Mouse (Mus musculus): ENCODE data around the gene Gna15.

The Gna15 gene

DNA sequence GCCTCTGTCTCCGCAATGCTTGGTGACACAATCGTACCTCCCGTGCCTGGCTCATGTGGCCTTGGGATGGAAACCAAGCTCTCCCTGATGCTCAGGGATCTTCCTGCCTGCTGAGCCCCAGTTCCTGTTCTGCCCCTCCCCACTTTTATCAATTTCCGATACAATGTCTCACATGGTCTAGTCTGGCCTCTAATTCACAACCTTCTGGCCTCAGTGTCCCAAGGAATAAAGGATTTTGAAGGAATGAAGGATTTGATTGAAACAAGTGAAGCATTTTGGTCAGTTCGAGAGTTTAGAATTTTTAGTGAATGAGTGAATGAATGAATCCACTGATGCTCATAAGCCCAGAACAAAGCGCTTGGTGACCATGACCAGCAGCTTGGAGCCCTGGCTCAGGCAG lies 883 bp downstream of the Gna15 start:
- DNase-seq, result no peak

DNA sequence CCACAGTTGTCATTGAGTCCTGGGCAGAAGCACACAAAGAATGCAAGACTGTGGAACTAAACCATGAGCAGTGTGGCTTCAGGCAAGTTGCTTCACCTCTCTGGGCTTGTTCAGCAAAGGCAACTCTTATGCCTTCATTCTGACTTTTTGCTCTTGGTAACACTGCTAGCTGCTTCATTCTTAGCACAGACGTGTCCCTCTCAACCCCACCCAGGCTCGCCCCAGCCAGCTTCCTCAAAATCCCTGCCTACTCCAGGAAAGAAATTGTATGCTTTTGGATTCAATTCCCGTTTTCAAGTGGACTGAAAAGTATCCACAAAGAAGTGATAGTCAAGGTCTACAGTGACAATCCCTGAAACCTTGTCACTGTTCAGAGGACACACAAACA lies 4.1 kb downstream of the Gna15 start:
- no peak for DNase-seq

DNA sequence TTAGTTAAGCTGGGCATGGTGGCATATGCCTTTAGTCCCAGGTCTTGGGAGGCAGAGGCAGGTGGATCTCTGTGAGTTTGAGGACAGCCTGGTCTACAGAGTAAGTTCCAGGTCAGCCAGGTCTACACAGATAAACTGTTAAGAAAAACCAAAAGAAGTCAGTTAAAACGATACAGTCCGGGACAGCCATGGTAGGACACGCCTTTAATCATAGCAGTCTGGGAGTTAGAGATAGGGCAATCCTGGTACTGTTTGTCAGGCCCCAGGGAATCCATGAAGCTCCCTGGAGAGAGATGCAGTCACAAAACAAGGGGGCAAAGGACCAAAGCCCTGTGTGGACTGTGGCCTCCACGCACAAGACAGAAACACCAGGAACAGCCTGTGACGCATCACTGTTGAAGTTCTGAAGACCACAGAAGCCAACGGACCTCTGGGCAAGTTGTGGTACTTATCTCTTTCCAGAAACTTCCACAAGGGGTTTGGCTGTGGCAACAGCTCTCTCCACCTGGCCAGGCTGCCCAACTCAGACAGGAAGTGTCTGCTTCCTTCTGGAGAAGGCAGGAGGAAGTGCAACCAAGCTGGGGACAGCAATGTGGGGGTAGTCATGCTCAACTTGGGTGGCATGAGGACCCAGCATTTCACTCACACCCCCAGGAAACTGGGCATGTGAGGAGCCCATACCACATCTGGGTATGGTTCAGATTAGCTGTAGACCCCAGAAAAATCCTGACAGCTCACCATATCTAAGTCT lies 4.6 kb downstream of the Gna15 start:
- no peak for DNase-seq

DNA sequence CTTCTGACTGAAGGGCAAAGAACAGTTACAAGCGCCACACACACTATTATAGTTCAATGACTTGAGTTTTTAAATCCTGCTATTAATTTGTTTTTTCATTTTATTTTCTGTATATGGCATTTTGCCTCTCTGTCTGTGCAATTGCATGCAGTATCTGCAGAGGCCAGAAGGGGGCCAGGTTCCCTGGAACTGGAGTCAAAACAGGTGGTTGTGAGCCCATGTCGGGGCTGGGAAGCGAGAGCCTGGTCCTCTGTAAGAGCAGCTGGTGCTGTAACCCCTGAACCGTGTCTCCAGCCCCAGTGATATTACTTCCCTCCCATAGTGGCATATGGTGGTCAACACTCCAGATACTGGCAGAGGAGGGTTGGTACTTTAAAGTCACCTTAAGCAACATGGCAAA lies 5.5 kb downstream of the Gna15 start:
- DNase-seq, result peak; percentile 56

DNA sequence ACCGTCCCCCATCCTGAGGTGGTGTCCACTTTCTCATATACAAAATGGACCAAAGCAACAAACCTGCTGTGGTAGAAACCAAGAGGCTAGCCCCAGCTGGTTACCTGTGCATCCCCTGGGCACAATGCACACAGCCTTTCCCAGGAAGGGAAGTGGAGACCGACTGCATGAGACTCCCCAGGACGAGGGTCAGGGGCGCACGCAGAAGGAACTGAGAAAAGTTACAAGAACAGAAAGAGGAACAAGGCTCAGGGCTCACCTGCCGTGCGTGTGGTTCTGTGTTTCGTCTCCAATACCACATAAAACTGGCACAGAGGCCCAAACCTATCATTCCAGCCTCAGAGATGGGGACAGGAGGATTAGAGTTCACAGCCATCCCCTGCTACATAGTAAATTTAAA lies 6.8 kb downstream of the Gna15 start:
- DNase-seq, result no peak

DNA sequence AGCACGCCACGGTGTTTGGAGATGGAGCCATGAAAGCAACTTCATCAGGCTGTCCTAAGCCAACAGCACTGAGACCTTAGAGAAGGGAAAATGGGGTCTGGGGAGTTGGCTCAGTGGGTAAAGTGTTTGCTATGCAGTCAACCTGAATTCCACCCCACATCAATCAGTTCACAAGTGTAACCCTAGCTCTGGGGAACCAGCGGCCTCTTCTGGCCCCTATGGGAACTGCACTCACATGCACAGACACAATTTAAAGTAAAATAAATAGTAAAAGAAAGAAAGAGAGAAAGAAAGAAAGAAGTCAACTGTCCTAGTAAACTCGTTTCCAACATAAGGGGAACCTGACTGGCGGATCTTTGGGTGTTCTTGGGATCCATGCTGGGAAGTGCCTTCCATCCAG lies 10.2 kb downstream of the Gna15 start:
- no peak for DNase-seq

DNA sequence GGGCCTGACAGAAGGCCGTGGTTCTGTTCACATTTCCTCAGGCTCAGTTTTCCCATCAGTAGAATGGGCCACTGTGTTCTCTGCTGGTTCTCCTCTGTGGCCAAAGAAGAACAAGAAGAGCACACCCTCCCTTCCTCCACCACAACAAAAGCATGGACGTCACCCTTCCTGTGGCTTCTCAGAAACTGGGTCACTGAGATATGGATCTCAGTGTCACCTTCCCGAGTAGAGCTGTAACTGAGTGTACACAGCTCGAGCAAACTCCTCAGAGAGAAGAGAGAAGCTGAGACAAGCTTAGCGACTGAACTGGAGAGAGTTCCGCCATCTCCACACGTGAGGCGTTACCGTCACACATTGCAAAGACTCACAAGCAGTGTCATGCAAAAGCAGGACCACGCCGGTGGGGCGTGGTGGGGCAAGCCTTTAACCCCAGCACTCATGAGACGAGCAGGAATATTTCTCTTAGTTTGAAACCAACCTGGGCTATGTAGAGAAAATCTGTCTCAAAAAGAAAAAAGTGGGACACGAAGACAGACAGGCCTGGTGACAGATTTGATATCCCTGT lies 13.7 kb downstream of the Gna15 start:
- no peak for DNase-seq

DNA sequence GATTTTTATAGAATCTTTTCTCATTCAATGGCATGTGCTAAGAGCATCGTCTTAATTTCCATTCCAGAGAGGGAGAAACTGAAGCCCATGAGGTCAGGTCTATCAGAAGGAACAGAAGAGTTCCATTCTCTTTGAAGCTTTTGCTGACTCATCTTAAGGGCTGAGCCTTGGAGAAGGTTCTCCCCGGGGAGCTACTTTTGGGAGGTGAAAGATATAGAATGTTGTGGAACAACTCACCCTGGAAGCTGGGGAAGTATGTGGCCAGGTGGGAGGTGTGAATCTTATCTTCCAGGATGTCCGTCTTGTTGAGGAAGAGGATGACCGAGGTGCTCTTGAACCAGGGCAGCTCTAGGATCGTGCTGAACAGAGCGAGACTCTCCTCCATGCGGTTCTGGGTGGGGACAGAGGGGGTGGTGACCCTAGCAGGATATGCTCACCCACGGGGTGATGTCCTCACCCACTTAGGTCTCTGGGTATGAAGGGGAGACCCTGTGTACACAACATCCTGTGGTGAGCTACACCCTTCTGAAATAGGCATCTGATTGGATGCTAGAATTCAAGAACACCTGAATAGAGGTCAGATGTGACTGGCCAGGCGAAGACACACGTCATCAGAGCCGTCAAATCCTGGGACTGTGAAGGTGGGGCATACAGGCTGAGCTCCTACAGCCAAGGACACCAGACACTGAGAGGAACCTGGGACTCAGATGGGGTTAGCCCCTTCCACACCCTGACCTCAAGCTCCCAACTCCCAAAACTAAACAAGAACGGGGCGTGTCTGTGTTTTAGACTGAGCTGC lies 16.1 kb downstream of the Gna15 start:
- DNase-seq, result no peak

DNA sequence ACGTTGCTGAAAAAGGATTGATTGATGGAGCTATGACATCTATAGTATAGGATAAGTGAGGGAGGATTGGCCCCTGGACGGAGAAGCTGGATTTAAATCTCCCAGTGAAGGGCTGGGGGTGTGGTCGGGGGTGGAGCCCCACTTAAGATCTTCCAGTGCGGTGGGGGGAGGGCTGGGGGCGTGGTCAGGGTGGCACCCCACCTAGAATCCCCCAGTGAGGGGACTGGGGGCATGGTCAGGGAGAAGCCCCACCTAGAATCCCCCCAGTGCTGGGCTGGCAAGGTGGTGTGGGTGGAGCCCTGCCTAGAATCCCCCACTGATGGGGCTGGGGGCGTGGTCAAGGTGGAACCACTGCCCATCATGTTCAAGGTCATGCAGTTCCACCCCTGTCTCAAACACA lies 16.9 kb downstream of the Gna15 start:
- no peak for DNase-seq

DNA sequence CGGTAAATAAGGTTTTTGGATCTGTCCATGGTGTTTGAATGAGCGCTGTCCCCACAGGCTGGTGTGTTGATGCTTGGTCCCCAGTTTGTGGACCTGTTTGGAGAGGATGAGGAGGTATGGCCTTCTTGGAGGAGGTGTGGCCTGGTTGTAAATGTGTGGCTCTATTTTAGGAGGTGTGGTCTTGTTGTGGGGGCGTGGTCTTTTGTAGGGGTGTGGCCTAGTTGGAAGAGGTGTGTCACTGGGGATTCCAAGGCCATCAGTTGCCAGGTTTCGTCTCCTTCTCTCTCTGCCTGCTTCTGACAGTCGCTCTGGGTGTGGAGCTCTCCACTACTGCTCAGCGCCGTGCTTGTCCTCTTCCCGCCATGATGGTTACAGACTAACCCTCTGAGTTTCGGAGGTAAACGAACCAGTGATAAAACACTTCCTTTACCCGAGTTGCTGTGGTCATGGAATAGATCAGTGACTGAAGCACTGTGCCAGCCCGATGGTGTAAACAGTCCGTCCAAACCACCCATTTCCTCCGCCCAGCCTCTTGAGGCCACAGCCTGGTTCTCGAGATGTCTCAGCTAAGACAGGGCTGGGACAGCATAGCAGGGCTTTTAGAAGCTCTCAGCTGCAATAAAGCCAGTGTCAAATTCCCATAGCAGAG lies 18.9 kb downstream of the Gna15 start:
- DNase-seq, result no peak

DNA sequence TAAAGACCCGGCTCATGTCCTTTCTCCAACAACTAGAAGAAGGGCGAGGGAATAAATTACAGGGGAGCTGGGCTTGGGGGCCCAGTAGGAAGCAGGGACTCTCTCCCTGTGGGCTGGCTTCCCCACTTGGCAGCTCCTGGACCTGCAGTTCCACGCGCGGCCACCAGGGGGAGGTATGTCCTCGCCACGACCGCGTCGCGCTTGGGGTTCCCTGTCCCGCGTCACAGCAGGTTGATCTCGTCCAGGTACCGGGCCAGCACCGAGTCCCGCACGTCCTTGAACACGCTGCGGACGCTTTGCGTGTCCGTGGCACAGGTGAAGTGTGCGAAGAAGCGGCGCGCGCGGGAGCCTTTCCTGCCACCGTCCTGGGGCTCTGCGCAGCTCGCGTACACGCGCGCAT lies 21.4 kb downstream of the Gna15 start:
- DNase-seq, result peak; percentile 96

DNA sequence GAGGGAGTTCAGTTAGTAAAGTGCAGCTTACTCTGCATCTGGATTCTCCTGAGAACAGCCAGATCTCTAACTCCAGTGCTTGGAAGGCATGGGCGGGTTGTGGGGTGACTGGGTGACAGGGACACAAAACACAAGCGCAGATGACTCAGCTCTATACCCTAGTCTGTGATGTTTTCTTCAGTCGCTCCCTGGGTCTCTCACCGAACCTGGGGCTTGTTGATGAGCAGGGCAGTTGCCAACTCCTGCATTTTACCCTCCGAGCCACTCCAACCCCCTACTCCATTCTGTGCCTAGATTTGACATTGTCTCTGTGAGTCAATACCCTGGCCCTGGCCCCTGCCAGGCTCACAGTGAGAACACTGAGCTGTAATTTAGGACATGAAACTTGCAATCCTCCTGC lies 22.2 kb downstream of the Gna15 start:
- DNase-seq, result no peak

DNA sequence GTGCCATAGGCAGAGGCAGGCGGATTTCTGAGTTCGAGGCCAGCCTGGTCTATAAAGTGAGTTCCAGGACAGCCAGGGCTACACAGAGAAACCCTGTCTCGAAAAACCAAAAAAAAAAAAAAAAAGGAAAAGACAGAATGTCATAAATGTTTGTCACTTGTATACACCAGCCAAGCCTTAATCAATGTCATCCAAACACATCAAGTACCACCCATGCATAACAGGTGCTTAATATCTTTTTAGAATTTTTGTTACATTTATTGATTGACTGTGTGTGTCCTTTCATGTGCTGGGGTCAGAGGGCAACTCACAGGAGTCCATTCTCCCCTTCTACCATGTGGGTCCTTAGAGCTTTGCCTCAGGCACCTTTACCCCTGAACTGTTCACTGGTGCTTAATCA lies 24.0 kb downstream of the Gna15 start, which contains the start of gene S1pr4:
Gene S1pr4 (minus strand): TSS at position 101 of the 400 bp plus-strand sequence.
- DNase-seq, result no peak

DNA sequence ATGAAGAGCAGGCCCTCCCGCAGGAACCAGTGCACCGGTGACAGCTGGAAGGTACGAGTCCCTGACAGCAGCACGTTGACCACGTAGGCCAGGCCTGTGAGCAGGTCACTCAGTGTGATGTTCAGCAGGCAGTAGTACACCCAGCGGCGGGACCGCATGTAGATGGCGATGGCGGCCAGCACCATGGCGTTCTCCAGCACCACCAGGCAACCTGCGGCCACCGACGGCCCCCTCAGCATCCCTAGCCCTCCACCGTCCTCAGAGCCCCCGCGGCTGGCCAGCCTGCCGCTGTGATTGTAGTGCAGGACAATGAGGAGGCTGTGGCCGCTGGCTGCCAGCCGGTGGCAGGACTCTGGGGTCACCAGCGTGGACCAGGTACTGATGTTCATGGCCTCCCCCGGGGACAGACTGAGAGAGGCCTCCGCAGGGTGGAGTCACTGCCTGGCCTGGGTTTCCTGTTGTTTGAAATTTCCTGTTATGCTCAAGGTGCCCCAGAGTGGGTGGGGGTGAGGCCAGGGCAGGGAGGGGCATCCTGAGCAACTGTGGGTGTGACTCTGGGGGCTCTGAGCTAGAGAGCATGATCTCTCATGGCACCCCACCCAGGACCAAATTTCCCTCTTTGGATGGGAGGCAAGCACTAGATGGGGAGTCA lies 24.6 kb downstream of the Gna15 start:
- no peak for DNase-seq

DNA sequence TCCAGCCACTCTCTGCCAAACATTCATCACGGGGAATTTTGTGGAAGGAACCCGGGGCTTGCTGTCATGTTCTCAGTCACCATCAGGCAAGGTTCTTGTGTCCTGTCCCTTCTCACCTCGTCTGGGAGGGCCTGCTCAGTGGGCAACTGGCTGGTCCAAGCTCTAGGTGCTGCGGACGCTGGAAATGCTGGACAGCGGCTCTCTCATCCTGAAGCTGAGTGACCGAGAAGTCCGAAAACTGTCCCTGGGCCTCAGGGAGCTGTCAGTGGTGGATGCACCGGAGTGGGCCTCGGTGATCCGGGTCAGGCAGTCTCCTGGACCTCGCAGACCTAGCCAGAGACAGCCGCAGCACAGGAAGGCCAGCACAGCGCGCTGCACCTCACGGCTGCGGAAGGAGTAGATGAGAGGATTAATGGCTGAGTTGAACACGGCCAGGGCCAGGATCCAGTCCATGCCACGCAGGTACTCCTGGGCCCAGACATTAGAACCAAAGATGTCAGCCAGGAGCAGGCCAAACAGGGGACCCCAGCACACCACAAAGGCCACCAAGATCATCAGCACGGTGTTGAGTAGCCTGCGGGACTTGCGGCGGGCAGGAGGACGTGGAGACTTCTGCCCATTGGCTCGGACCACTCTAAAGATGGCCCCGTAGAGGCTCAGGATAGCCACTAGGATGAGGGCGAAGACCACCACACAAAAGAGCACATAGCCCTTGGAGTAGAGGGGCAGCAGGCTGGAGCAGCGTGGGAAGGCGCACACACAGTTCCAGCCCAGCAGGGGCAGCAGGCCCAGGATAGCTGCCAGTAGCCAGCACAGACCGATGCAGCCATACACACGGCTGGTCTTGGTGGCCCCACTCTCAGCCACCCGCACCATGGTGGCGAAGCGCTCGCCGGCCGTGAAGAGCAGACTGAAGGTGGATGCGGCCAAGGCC lies 25.4 kb downstream of the Gna15 start:
- DNase-seq, result peak; percentile 32

DNA sequence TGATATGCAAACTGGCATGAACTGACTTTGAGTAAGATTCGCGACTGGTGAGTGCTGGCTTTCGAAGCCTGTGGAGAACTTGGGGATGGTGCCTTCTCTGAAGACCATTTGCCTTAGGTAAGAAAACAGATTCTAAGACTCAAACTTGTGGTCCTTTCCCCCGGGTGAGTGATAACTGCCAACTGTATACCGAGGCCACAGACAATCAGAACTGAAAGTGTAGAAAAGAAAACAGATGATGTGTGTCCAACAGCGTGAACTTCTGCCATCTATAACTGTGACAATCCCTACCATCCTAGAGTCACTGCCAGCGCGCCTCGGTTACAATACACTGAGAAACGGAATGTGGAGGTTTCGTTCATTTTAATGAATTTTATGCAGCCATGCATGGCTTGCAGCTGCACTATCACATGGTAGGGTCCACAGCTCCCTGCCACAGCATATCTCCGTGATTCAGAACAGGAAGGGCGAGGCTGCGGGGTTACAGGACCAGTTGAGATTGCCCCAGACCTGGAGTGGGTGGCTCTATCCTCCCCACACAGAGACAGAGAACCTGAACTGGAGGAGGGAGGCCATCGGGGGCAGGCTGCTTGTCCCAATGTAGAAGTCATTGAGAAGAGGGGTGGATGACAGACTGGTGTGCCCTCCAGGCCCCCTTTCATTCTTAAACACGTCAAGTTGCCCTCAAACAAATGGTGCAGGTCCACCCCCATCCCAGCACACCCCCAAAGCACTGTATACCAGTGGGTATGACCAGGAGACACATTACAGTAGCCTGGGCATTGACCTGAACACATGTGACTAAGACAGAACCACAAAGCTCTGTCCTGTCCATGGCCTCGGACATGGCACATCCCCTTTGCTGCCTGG lies 26.4 kb downstream of the Gna15 start:
- peak; percentile 44 for DNase-seq

DNA sequence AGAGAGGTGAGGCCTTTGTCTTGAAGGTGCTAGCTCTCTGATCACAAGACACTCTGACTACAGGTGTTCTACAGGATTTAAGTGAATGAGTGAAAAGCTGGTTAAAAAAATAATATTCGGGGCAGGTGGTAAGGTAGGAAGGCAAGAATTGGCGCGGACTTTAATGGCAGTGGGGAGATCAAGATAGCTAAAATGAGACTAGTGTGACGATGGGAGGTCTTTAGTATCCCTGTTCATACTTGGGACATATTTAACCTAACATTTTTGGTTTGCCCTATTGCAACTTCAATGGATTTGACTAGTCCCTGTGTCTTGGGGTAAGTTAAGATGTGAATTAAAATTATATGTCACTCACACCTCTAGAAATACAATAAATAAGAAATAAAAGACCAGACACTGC lies 27.1 kb downstream of the Gna15 start:
- peak; percentile 37 for DNase-seq

DNA sequence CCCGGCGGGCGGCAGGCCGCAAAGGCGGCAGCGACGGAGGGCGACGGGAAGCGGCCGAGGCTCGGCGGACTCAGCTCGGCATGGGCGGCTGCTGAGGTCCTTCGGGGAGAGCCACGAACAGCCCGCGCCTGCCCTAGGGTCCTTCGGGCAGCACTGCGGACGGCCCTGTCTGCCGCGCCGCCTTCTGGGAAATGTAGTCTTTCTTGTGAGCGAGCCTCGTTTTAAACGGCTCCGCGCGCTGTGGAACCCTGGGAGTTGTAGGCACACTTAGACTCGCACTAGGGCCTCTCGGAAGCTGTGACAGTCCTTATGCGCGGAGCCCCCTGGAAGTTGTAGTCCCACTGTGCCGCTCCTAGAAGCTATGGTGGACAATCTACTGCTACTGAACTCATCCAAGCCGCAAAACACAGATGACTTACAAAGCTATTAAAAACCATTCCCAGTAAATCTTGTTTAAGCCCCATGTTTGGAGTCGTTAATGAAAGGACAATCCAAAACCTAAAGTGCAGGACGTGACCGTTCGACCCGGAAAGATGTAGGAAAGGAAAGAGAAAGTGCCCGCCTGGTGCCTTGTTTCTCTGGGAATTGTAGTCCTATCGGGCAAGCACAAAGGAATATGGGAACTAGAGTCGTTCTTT lies 27.6 kb downstream of the Gna15 start, which contains the start of gene Ncln:
Gene Ncln (minus strand): TSS at position 129 of the 638 bp plus-strand sequence.
- DNase-seq, result peak; percentile 97

DNA sequence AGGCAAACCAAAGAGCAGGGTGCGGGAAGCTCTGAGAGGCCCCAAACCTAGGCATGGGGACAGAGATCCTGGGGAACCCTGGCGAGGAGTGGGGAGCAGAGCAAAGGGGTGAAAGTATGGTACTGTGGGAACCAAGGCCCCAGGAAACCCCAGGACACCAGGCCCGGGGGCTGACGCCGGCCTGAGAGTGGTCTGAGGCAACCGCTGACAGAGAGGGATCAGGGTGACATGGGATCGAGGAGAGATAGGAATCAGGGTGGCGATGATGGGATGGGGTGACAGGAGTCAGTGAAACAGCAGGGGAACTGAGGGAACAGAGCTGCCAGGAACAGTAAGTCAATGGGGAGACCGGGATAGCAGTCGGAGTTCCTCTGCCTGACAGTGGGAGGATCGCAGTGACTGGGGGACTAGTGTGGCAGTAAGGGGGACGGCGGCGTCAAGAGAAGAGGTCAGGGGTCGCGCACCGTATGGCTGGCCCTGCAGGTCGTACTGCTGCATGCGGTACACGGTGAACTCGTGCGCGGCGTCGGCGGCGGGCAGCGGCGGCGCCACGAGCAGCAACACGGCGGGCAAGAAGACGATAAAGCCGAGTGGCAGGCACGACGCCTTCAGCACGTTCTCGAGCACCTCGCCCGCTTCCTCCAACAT lies 28.3 kb downstream of the Gna15 start:
- DNase-seq, result peak; percentile 44

DNA sequence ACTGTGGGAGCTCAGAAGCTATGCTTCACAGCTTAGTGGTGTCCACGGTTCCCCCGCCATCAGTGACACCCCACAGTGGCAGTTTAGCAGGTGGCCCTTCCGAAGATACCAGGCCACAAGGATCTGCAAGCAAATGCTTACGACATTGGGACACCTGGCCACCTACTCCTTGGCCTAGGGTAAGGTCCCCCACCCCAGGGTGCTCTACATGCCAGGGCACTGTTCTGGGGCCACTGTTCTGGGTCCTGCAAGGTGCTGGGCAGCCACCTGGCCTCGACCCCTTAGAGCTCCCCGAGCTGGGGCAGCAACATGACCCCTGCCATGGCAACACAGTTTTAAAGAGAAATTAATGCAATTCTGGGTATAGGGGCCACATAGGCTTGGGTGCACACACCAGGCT lies 28.9 kb downstream of the Gna15 start:
- DNase-seq, result no peak
